In genomic region chr1:171281528-171281923, GRCm38 (mm10) we compare ENCODE assay signal across 8 mouse cellular contexts. TPM values are rescaled to one million over a fixed set of nuclear protein-coding genes. Genes with fewer than 3 reads are reported as not detected.
DNase-seq lines count a peak whose midpoint lies in the region; ATAC-seq and TF ChIP-seq lines count a peak whose summit lies in the region.

No protein-coding gene starts in this region.

- peak overlapping the region; percentile 38 for H3K4me3 ChIP-seq in C2C12 (ENCODE audit: insufficient read depth, poor library complexity, severe bottlenecking)
- H3K4me3 ChIP-seq in embryonic facial prominence, embryonic 11.5 days (ENCODE audit: low read depth, low read length), result peak overlapping the region; percentile 47
- H3K4me3 ChIP-seq in heart, embryonic 10.5 days, result peak overlapping the region; percentile 77
- H3K4me3 ChIP-seq in kidney, embryonic 14.5 days (ENCODE audit: low read length), result peak overlapping the region; percentile 57
- H3K4me3 ChIP-seq in liver, adult 2 months (ENCODE audit: insufficient read depth, low read depth, low read length), result peak overlapping the region; percentile 75
- H3K4me3 ChIP-seq in midbrain, postnatal 0 days (ENCODE audit: low read depth, low read length), result peak overlapping the region; percentile 60
- peak overlapping the region; percentile 72 for H3K4me3 ChIP-seq in stomach, embryonic 15.5 days (replicated peaks)

- peaks cover 6% of the 10 kb centered on the region; the same call in 1 of the 2 replicates for H3K4me1 ChIP-seq in embryonic facial prominence, embryonic 11.5 days (ENCODE audit: control insufficient read depth, insufficient read depth, low read length)
- H3K4me1 ChIP-seq in heart, embryonic 10.5 days, result peaks cover 31% of the 10 kb centered on the region
- peaks cover 14% of the 10 kb centered on the region; the same call in 1 of the 2 replicates for H3K4me1 ChIP-seq in kidney, embryonic 14.5 days (ENCODE audit: control insufficient read depth, insufficient read depth, low read length)
- peaks cover 5% of the 10 kb centered on the region; the same call in 1 of the 2 replicates for H3K4me1 ChIP-seq in liver, adult 2 months (ENCODE audit: control insufficient read depth, insufficient read depth, low read length)
- peaks cover 3% of the 10 kb centered on the region for H3K4me1 ChIP-seq in midbrain, postnatal 0 days (ENCODE audit: insufficient read depth, low read length)
- peaks cover 20% of the 10 kb centered on the region for H3K4me1 ChIP-seq in stomach, embryonic 15.5 days

- TF ChIP-seq POLR2A in liver, adult 2 months (IDR thresholded peaks at IDR 0.05; ENCODE audit: extremely low read depth, insufficient read depth, low read length), result no peak

- TF ChIP-seq CTCF in C2C12 (IDR thresholded peaks at IDR 0.05; ENCODE audit: control insufficient read depth, insufficient read depth, insufficient read length), result peak; percentile 18
- TF ChIP-seq CTCF in liver, adult 2 months (IDR thresholded peaks at IDR 0.05; ENCODE audit: low read depth, low read length), result peak; percentile 73
- peak; percentile 71 for TF ChIP-seq CTCF in midbrain, postnatal 0 days (IDR thresholded peaks at IDR 0.05)

- peak overlapping the region; percentile 72 for H3K4me2 ChIP-seq in embryonic facial prominence, embryonic 11.5 days (ENCODE audit: low read depth, low read length)
- peak overlapping the region; percentile 46 for H3K4me2 ChIP-seq in kidney, embryonic 14.5 days (replicated peaks; ENCODE audit: low read depth, low read length)
- H3K4me2 ChIP-seq in midbrain, postnatal 0 days (ENCODE audit: low read depth, low read length, poor library complexity, severe bottlenecking), result peak overlapping the region; percentile 68
- H3K4me2 ChIP-seq in stomach, embryonic 15.5 days, result peak overlapping the region; percentile 81

- H3K27ac ChIP-seq in embryonic facial prominence, embryonic 11.5 days (replicated peaks; ENCODE audit: low read depth, low read length), result peak overlapping the region; percentile 81
- peak overlapping the region; percentile 83 for H3K27ac ChIP-seq in heart, embryonic 10.5 days
- peak overlapping the region; percentile 87 for H3K27ac ChIP-seq in kidney, embryonic 14.5 days (ENCODE audit: low read depth, low read length)
- peak overlapping the region; percentile 87 for H3K27ac ChIP-seq in liver, adult 2 months (replicated peaks; ENCODE audit: insufficient read depth, low read depth, low read length)
- peak overlapping the region; percentile 66 for H3K27ac ChIP-seq in midbrain, postnatal 0 days (ENCODE audit: low read depth, low read length)
- H3K27ac ChIP-seq in stomach, embryonic 15.5 days, result peak overlapping the region; percentile 90

- H3K27me3 ChIP-seq in C2C12 (ENCODE audit: control insufficient read depth, insufficient read depth, insufficient read length), result no peaks in the 10 kb centered on the region
- H3K27me3 ChIP-seq in embryonic facial prominence, embryonic 11.5 days (ENCODE audit: control insufficient read depth, insufficient read depth, low read length), result no peaks in the 10 kb centered on the region
- no peaks in the 10 kb centered on the region for H3K27me3 ChIP-seq in heart, embryonic 10.5 days (ENCODE audit: insufficient read depth, poor library complexity, severe bottlenecking)
- no peaks in the 10 kb centered on the region for H3K27me3 ChIP-seq in kidney, embryonic 14.5 days (ENCODE audit: control insufficient read depth, insufficient read depth, low read length)
- H3K27me3 ChIP-seq in liver, adult 2 months (ENCODE audit: control insufficient read depth, insufficient read depth, low read length), result no peaks in the 10 kb centered on the region
- no peaks in the 10 kb centered on the region for H3K27me3 ChIP-seq in midbrain, postnatal 0 days (ENCODE audit: insufficient read depth, low read length)
- no peaks in the 10 kb centered on the region for H3K27me3 ChIP-seq in stomach, embryonic 15.5 days (replicated peaks)

- H3K9ac ChIP-seq in embryonic facial prominence, embryonic 11.5 days (replicated peaks; ENCODE audit: low read length), result peak overlapping the region; percentile 64
- peak overlapping the region; percentile 51; the same call in 1 of the 2 replicates for H3K9ac ChIP-seq in kidney, embryonic 14.5 days (ENCODE audit: low read depth, low read length)
- H3K9ac ChIP-seq in liver, adult 2 months (ENCODE audit: low read depth, low read length), result peak overlapping the region; percentile 85
- peak overlapping the region; percentile 37; the same call in 1 of the 2 replicates for H3K9ac ChIP-seq in midbrain, postnatal 0 days (replicated peaks; ENCODE audit: low read length, poor library complexity, severe bottlenecking)
- peak overlapping the region; percentile 30; the same call in 1 of the 2 replicates for H3K9ac ChIP-seq in stomach, embryonic 15.5 days

- peaks cover 2% of the 10 kb centered on the region for H3K79me3 ChIP-seq in C2C12 (ENCODE audit: low read depth)

- H3K9me3 ChIP-seq in embryonic facial prominence, embryonic 11.5 days (replicated peaks; ENCODE audit: control insufficient read depth, low read length), result no peaks in the 10 kb centered on the region
- no peaks in the 10 kb centered on the region for H3K9me3 ChIP-seq in heart, embryonic 10.5 days
- H3K9me3 ChIP-seq in kidney, embryonic 14.5 days (ENCODE audit: control insufficient read depth, low read length), result no peaks in the 10 kb centered on the region
- H3K9me3 ChIP-seq in midbrain, postnatal 0 days (ENCODE audit: low read length), result no peaks in the 10 kb centered on the region
- no peaks in the 10 kb centered on the region for H3K9me3 ChIP-seq in stomach, embryonic 15.5 days

- H3K79me2 ChIP-seq in C2C12 (ENCODE audit: control insufficient read depth, insufficient read depth), result peaks cover 7% of the 10 kb centered on the region
- H3K79me2 ChIP-seq in liver, adult 2 months (ENCODE audit: control insufficient read depth, insufficient read depth, low read length), result peaks cover 1% of the 10 kb centered on the region; the same call in 1 of the 2 replicates

- 1% methylated on average over 10 of the region's 10 CpGs for WGBS in embryonic facial prominence, embryonic 11.5 days
- under 1% methylated on average over 10 of the region's 10 CpGs for WGBS in heart, embryonic 10.5 days
- under 1% methylated on average over 10 of the region's 10 CpGs for WGBS in kidney, embryonic 14.5 days
- WGBS in liver, adult 2 months, result under 1% methylated on average over 10 of the region's 10 CpGs
- WGBS in midbrain, postnatal 0 days, result 0% methylated on average over 10 of the region's 10 CpGs
- 1% methylated on average over 10 of the region's 10 CpGs for WGBS in stomach, embryonic 15.5 days

- H3K36me3 ChIP-seq in C2C12 (ENCODE audit: control insufficient read depth, insufficient read depth), result peaks cover 35% of the 10 kb centered on the region
- no peaks in the 10 kb centered on the region; the same call in 1 of the 2 replicates for H3K36me3 ChIP-seq in embryonic facial prominence, embryonic 11.5 days (replicated peaks; ENCODE audit: control insufficient read depth, insufficient read depth, low read depth, low read length)
- peaks cover 68% of the 10 kb centered on the region for H3K36me3 ChIP-seq in heart, embryonic 10.5 days
- H3K36me3 ChIP-seq in kidney, embryonic 14.5 days (ENCODE audit: control insufficient read depth, insufficient read depth, low read length), result peaks cover 58% of the 10 kb centered on the region
- peaks cover 7% of the 10 kb centered on the region; the same call in 1 of the 2 replicates for H3K36me3 ChIP-seq in liver, adult 2 months (ENCODE audit: control insufficient read depth, insufficient read depth, low read length)
- H3K36me3 ChIP-seq in midbrain, postnatal 0 days (ENCODE audit: insufficient read depth, low read length), result peaks cover 47% of the 10 kb centered on the region
- peaks cover 38% of the 10 kb centered on the region for H3K36me3 ChIP-seq in stomach, embryonic 15.5 days

- DNase-seq in adrenal gland, postnatal 36 days, result peak; percentile 87 to 90
- peak; percentile 82 for DNase-seq in embryonic facial prominence, embryonic 11.5 days (ENCODE audit: low spot score)
- no peak for DNase-seq in heart, embryonic 10.5 days (ENCODE audit: low spot score)
- peak; percentile 79 for DNase-seq in liver, adult 2 months (ENCODE audit: extremely low read depth, low read depth, low spot score)
- DNase-seq in midbrain, postnatal 0 days (ENCODE audit: low spot score), result peak; percentile 75

- peak; percentile 12 for ATAC-seq in embryonic facial prominence, embryonic 11.5 days (replicated peaks; ENCODE audit: insufficient number of reproducible peaks, low FRiP score, low TSS enrichment, low read depth)
- ATAC-seq in kidney, embryonic 14.5 days (ENCODE audit: low FRiP score, low TSS enrichment), result peak; percentile 48
- peak; percentile 41 for ATAC-seq in midbrain, postnatal 0 days (ENCODE audit: low FRiP score)
- ATAC-seq in stomach, embryonic 15.5 days (ENCODE audit: insufficient read depth, low FRiP score, low read depth), result peak; percentile 32

- peak overlapping the region; percentile 58 for H3ac ChIP-seq in C2C12 (ENCODE audit: control insufficient read depth, insufficient read length, low read depth)

RNA-seq across cellular contexts. Expression of gene Ppox, which starts 0.5 kb away (rescaled TPM):
- 9.0 TPM for polyA plus RNA-seq in C2C12 (2012; fragmentation: generic; extraction: Trizol)
- total RNA-seq in adrenal gland, postnatal 36 days (2021), result 10 to 100 TPM; 31.1 to 40.8 TPM
- 58.3 and 59.8 TPM in 2 replicates for polyA plus RNA-seq in embryonic facial prominence, embryonic 11.5 days (2014; fragmentation: Nextera tagmentation; extraction: Ambion mirVana)
- 57.1 and 59.8 TPM in 2 replicates for polyA plus RNA-seq in heart, embryonic 10.5 days (2016; fragmentation: Nextera tagmentation; extraction: Ambion mirVana)
- 43.7 and 58.1 TPM in 2 replicates for polyA plus RNA-seq in kidney, embryonic 14.5 days (2014; fragmentation: Nextera tagmentation; extraction: Ambion mirVana)
- 11.0 and 14.4 TPM in 2 replicates for total RNA-seq in liver, adult 2 months (2014; rRNA removed)
- polyA plus RNA-seq in liver, adult 2 months (2012; rRNA removed), result 19.6 and 31.2 TPM in 2 replicates
- 36.5 and 45.9 TPM in 2 replicates for total RNA-seq in midbrain, postnatal 0 days (2014; rRNA removed)
- polyA plus RNA-seq in midbrain, postnatal 0 days (2015; fragmentation: Nextera tagmentation; extraction: Ambion mirVana), result 31.3 and 32.6 TPM in 2 replicates
- polyA plus RNA-seq in stomach, embryonic 15.5 days (2015; fragmentation: Nextera tagmentation; extraction: Ambion mirVana), result 46.5 and 51.8 TPM in 2 replicates

RNA-seq across cellular contexts. Expression of gene Usp21, which starts 6.3 kb away (rescaled TPM):
- polyA plus RNA-seq in C2C12 (2012; fragmentation: generic; extraction: Trizol), result 20.6 TPM
- total RNA-seq in adrenal gland, postnatal 36 days (2021), result 10 to 100 TPM; 37.1 to 44.3 TPM
- polyA plus RNA-seq in embryonic facial prominence, embryonic 11.5 days (2014; fragmentation: Nextera tagmentation; extraction: Ambion mirVana), result 96.1 and 102 TPM in 2 replicates
- 58.5 and 74.8 TPM in 2 replicates for polyA plus RNA-seq in heart, embryonic 10.5 days (2016; fragmentation: Nextera tagmentation; extraction: Ambion mirVana)
- 74.4 and 87.9 TPM in 2 replicates for polyA plus RNA-seq in kidney, embryonic 14.5 days (2014; fragmentation: Nextera tagmentation; extraction: Ambion mirVana)
- total RNA-seq in liver, adult 2 months (2014; rRNA removed), result 4.3 and 7.2 TPM in 2 replicates
- 20.2 and 23.8 TPM in 2 replicates for polyA plus RNA-seq in liver, adult 2 months (2012; rRNA removed)
- 59.5 and 65.9 TPM in 2 replicates for total RNA-seq in midbrain, postnatal 0 days (2014; rRNA removed)
- 81.0 and 82.6 TPM in 2 replicates for polyA plus RNA-seq in midbrain, postnatal 0 days (2015; fragmentation: Nextera tagmentation; extraction: Ambion mirVana)
- polyA plus RNA-seq in stomach, embryonic 15.5 days (2015; fragmentation: Nextera tagmentation; extraction: Ambion mirVana), result 67.8 and 69.8 TPM in 2 replicates

RNA-seq across cellular contexts. Expression of gene B4galt3, which starts 11.4 kb away (rescaled TPM):
- 17.4 TPM for polyA plus RNA-seq in C2C12 (2012; fragmentation: generic; extraction: Trizol)
- 10 to 100 TPM; 27.1 to 36.6 TPM for total RNA-seq in adrenal gland, postnatal 36 days (2021)
- 56.8 and 60.5 TPM in 2 replicates for polyA plus RNA-seq in embryonic facial prominence, embryonic 11.5 days (2014; fragmentation: Nextera tagmentation; extraction: Ambion mirVana)
- polyA plus RNA-seq in heart, embryonic 10.5 days (2016; fragmentation: Nextera tagmentation; extraction: Ambion mirVana), result 53.3 and 62.4 TPM in 2 replicates
- polyA plus RNA-seq in kidney, embryonic 14.5 days (2014; fragmentation: Nextera tagmentation; extraction: Ambion mirVana), result 69.9 and 79.2 TPM in 2 replicates
- 4.8 and 6.4 TPM in 2 replicates for total RNA-seq in liver, adult 2 months (2014; rRNA removed)
- 16.1 and 23.9 TPM in 2 replicates for polyA plus RNA-seq in liver, adult 2 months (2012; rRNA removed)
- total RNA-seq in midbrain, postnatal 0 days (2014; rRNA removed), result 77.0 and 94.9 TPM in 2 replicates
- polyA plus RNA-seq in midbrain, postnatal 0 days (2015; fragmentation: Nextera tagmentation; extraction: Ambion mirVana), result 109 and 110 TPM in 2 replicates
- 66.4 and 67.4 TPM in 2 replicates for polyA plus RNA-seq in stomach, embryonic 15.5 days (2015; fragmentation: Nextera tagmentation; extraction: Ambion mirVana)

RNA-seq across cellular contexts. Expression of gene Ufc1, which starts 13.3 kb away (rescaled TPM):
- 100 TPM for polyA plus RNA-seq in C2C12 (2012; fragmentation: generic; extraction: Trizol)
- total RNA-seq in adrenal gland, postnatal 36 days (2021), result 100 to 1,000 TPM; 162 to 182 TPM
- 109 and 114 TPM in 2 replicates for polyA plus RNA-seq in embryonic facial prominence, embryonic 11.5 days (2014; fragmentation: Nextera tagmentation; extraction: Ambion mirVana)
- 86.8 and 92.0 TPM in 2 replicates for polyA plus RNA-seq in heart, embryonic 10.5 days (2016; fragmentation: Nextera tagmentation; extraction: Ambion mirVana)
- polyA plus RNA-seq in kidney, embryonic 14.5 days (2014; fragmentation: Nextera tagmentation; extraction: Ambion mirVana), result 114 and 123 TPM in 2 replicates
- 96.5 and 103 TPM in 2 replicates for total RNA-seq in liver, adult 2 months (2014; rRNA removed)
- polyA plus RNA-seq in liver, adult 2 months (2012; rRNA removed), result 30.3 and 34.5 TPM in 2 replicates
- total RNA-seq in midbrain, postnatal 0 days (2014; rRNA removed), result 83.7 and 87.9 TPM in 2 replicates
- polyA plus RNA-seq in midbrain, postnatal 0 days (2015; fragmentation: Nextera tagmentation; extraction: Ambion mirVana), result 128 and 132 TPM in 2 replicates
- 94.9 and 115 TPM in 2 replicates for polyA plus RNA-seq in stomach, embryonic 15.5 days (2015; fragmentation: Nextera tagmentation; extraction: Ambion mirVana)

RNA-seq across cellular contexts. Expression of gene Ndufs2, which starts 30.3 kb away (rescaled TPM):
- 227 TPM for polyA plus RNA-seq in C2C12 (2012; fragmentation: generic; extraction: Trizol)
- 100 to 1,000 TPM; 657 to 866 TPM for total RNA-seq in adrenal gland, postnatal 36 days (2021)
- polyA plus RNA-seq in embryonic facial prominence, embryonic 11.5 days (2014; fragmentation: Nextera tagmentation; extraction: Ambion mirVana), result 266 and 272 TPM in 2 replicates
- polyA plus RNA-seq in heart, embryonic 10.5 days (2016; fragmentation: Nextera tagmentation; extraction: Ambion mirVana), result 390 and 470 TPM in 2 replicates
- 229 and 293 TPM in 2 replicates for polyA plus RNA-seq in kidney, embryonic 14.5 days (2014; fragmentation: Nextera tagmentation; extraction: Ambion mirVana)
- 272 and 275 TPM in 2 replicates for total RNA-seq in liver, adult 2 months (2014; rRNA removed)
- 174 and 195 TPM in 2 replicates for polyA plus RNA-seq in liver, adult 2 months (2012; rRNA removed)
- total RNA-seq in midbrain, postnatal 0 days (2014; rRNA removed), result 224 and 230 TPM in 2 replicates
- polyA plus RNA-seq in midbrain, postnatal 0 days (2015; fragmentation: Nextera tagmentation; extraction: Ambion mirVana), result 221 and 244 TPM in 2 replicates
- polyA plus RNA-seq in stomach, embryonic 15.5 days (2015; fragmentation: Nextera tagmentation; extraction: Ambion mirVana), result 238 and 270 TPM in 2 replicates

Comparison
In these comparisons a context has a peak if more than half of its experiments do, and no peak if none do; other contexts are left out.
1. CTCF ChIP-seq: peak in every context shown above with its lines; median percentile 73 in liver, adult 2 months; 71 in midbrain, postnatal 0 days; 18 in C2C12.
2. H3K9ac ChIP-seq: peak in every context shown above with its lines; median percentile 85 in liver, adult 2 months; 64 in embryonic facial prominence, embryonic 11.5 days; 51 in kidney, embryonic 14.5 days; 37 in midbrain, postnatal 0 days; 30 in stomach, embryonic 15.5 days.